Mouse (Mus musculus) kidney, embryonic 15.5 days (tissue): Measurements from ENCODE around the gene Gm14214. TPM values are rescaled to one million over a fixed set of nuclear protein-coding genes. Genes with fewer than 3 reads are reported as not detected.
A peak's percentile ranks its signal among the peaks of the same experiment; 100 is the strongest.

ENCODE experiments used
- ATAC-seq: fragments of 200-750 bp; cut with Nextera tagmentation; replicated peaks from 2 replicates; pipeline ENCODE4 v1.8.0; 2017; ENCODE audit warnings: moderate TSS enrichment; ENCODE audit not compliant: low FRiP score
- H3K27ac ChIP-seq: fragments of 300-500 bp; sonication (generic); 2 replicates; pipeline ENCODE4 v1.5.1; 2015; ENCODE audit warnings: mild to moderate bottlenecking, inconsistent platforms
- H3K27me3 ChIP-seq: fragments of 300-500 bp; sonication (generic); 2 replicates; pipeline ENCODE4 v1.6.1; 2015; ENCODE audit warnings: inconsistent platforms
- H3K36me3 ChIP-seq: fragments of 300-500 bp; sonication (generic); 2 replicates; pipeline ENCODE4 v1.6.1; 2015; ENCODE audit warnings: inconsistent platforms
- H3K4me1 ChIP-seq: fragments of 300-500 bp; sonication (generic); 2 replicates; pipeline ENCODE4 v1.6.1; 2015; ENCODE audit warnings: inconsistent platforms
- H3K4me2 ChIP-seq: fragments of 300-500 bp; sonication (generic); 2 replicates; pipeline ENCODE4 v1.6.1; 2015; ENCODE audit warnings: moderate library complexity, mild to moderate bottlenecking, inconsistent platforms
- H3K4me3 ChIP-seq: fragments of 300-500 bp; sonication (generic); replicated peaks from 2 replicates; pipeline ENCODE4 v1.5.1; 2015; ENCODE audit warnings: mild to moderate bottlenecking, inconsistent platforms
- H3K9ac ChIP-seq: fragments of 300-500 bp; sonication (generic); 2 replicates; pipeline ENCODE4 v1.6.1; 2015; ENCODE audit warnings: mild to moderate bottlenecking, inconsistent platforms
- H3K9me3 ChIP-seq: fragments of 300-500 bp; sonication (generic); replicated peaks from 2 replicates; pipeline ENCODE4 v1.6.1; 2016; ENCODE audit warnings: inconsistent platforms
- WGBS: fragments of 180-500 bp; shearing (Covaris S2); methylation state at CpG from one replicate; pipeline ENCODE4 v1.1.7; 2015; ENCODE audit warnings: mixed read lengths; 5-methylcytosine and 5-hydroxymethylcytosine counted together
- polyA plus RNA-seq: library from polyadenylated mRNA; unstranded; fragments of >200 nt; fragmentation: Nextera tagmentation; extraction: Ambion mirVana; gene quantifications from 2 replicates; pipeline ENCODE4 v1.2.1, GENCODE M21; 2015

The Gm14214 gene
- polyA plus RNA-seq, 1 experiment from 2014 or later: not detected

- Histone ChIP-seq H3K27me3 (no peaks in the 10 kb centered on the region), H3K4me3 (no peak overlapping the region), H3K9ac (no peak overlapping the region), H3K36me3 (no peaks in the 10 kb centered on the region), H3K9me3 (no peaks in the 10 kb centered on the region), H3K27ac (no peak overlapping the region), H3K4me2 (no peak overlapping the region), H3K4me1 (0 out of 2 replicates have a peak, but pooled peaks cover 5% of the 10 kb centered on the region)
- 78% methylated on average over 8 of the region's 8 CpGs for WGBS
- ATAC-seq: no peak
Measured at GRCm38 (mm10) chr2:154771604-154772003, 1.8 kb upstream of the Gm14214 start.

- Histone ChIP-seq H3K9ac (no peak overlapping the region), H3K27ac (no peak overlapping the region), H3K9me3 (no peaks in the 10 kb centered on the region), H3K4me1 (peaks cover 16% of the 10 kb centered on the region), H3K36me3 (no peaks in the 10 kb centered on the region), H3K27me3 (no peaks in the 10 kb centered on the region), H3K4me2 (no peak overlapping the region), H3K4me3 (no peak overlapping the region)
- no peak for ATAC-seq
- WGBS: 91% methylated on average over 6 of the region's 6 CpGs
Measured at GRCm38 (mm10) chr2:154767051-154767450, 2.8 kb downstream of the Gm14214 start.

GRCm38 (mm10) chr2:154765554-154766008 is 4.2 kb downstream of the Gm14214 start:
- Histone ChIP-seq H3K4me2 (no peak overlapping the region), H3K9me3 (no peaks in the 10 kb centered on the region), H3K36me3 (no peaks in the 10 kb centered on the region), H3K4me3 (no peak overlapping the region), H3K4me1 (peaks cover 16% of the 10 kb centered on the region), H3K9ac (no peak overlapping the region), H3K27ac (0 out of 2 replicates have a peak overlapping the region, but pooled peaks have one; percentile 5), H3K27me3 (no peaks in the 10 kb centered on the region)
- 57% methylated on average over 8 of the region's 8 CpGs for WGBS
- 0 out of 2 replicates have a peak, but pooled peaks have one; percentile 22 for ATAC-seq

- peak; percentile 52 for ATAC-seq
- Histone ChIP-seq H3K9ac (no peak overlapping the region), H3K4me2 (no peak overlapping the region), H3K4me1 (peaks cover 16% of the 10 kb centered on the region), H3K9me3 (no peaks in the 10 kb centered on the region), H3K27ac (peak overlapping the region; percentile 41; the same call in 1 of the 2 replicates), H3K4me3 (no peak overlapping the region), H3K36me3 (no peaks in the 10 kb centered on the region), H3K27me3 (no peaks in the 10 kb centered on the region)
- WGBS: 82% methylated on average over 9 of the region's 9 CpGs
Measured at GRCm38 (mm10) chr2:154764828-154765497, 4.9 kb downstream of the Gm14214 start.

- H3K9me3 ChIP-seq: no peaks in the 10 kb centered on the region
- H3K4me2 ChIP-seq: no peak overlapping the region
- no peaks in the 10 kb centered on the region for H3K36me3 ChIP-seq
- H3K4me3 ChIP-seq: no peak overlapping the region
- H3K9ac ChIP-seq: no peak overlapping the region
- WGBS: 67% methylated on average over 3 of the region's 3 CpGs
- peaks cover 11% of the 10 kb centered on the region for H3K4me1 ChIP-seq
- ATAC-seq: no peak
- H3K27me3 ChIP-seq: no peaks in the 10 kb centered on the region
- H3K27ac ChIP-seq: 0 out of 2 replicates have a peak overlapping the region, but pooled peaks have one; percentile 41
Measured at GRCm38 (mm10) chr2:154763226-154763625, 6.6 kb downstream of the Gm14214 start.

GRCm38 (mm10) chr2:154758454-154758853 is 11.4 kb downstream of the Gm14214 start:
- Histone ChIP-seq H3K4me1 (peaks cover 5% of the 10 kb centered on the region), H3K36me3 (no peaks in the 10 kb centered on the region), H3K4me3 (no peak overlapping the region), H3K9ac (no peak overlapping the region), H3K4me2 (no peak overlapping the region), H3K9me3 (no peaks in the 10 kb centered on the region), H3K27ac (no peak overlapping the region), H3K27me3 (no peaks in the 10 kb centered on the region)
- WGBS: 89% methylated on average over 1 of the region's 1 CpGs
- ATAC-seq: no peak

GRCm38 (mm10) chr2:154757691-154758090 is 12.1 kb downstream of the Gm14214 start:
- no peak overlapping the region for H3K4me2 ChIP-seq
- H3K36me3 ChIP-seq: no peaks in the 10 kb centered on the region
- 79% methylated on average over 5 of the region's 5 CpGs for WGBS
- H3K9me3 ChIP-seq: no peaks in the 10 kb centered on the region
- no peak overlapping the region for H3K27ac ChIP-seq
- no peak overlapping the region for H3K4me3 ChIP-seq
- ATAC-seq: no peak
- no peaks in the 10 kb centered on the region for H3K4me1 ChIP-seq
- no peak overlapping the region for H3K9ac ChIP-seq
- H3K27me3 ChIP-seq: 0 out of 2 replicates have a peak, but pooled peaks cover 3% of the 10 kb centered on the region

GRCm38 (mm10) chr2:154755791-154756190 is 14.0 kb downstream of the Gm14214 start:
- H3K9me3 ChIP-seq: no peaks in the 10 kb centered on the region
- H3K9ac ChIP-seq: no peak overlapping the region
- H3K4me3 ChIP-seq: no peak overlapping the region
- WGBS: 68% methylated on average over 6 of the region's 6 CpGs
- 0 out of 2 replicates have a peak, but pooled peaks cover 7% of the 10 kb centered on the region for H3K27me3 ChIP-seq
- no peak for ATAC-seq
- no peaks in the 10 kb centered on the region for H3K36me3 ChIP-seq
- H3K27ac ChIP-seq: no peak overlapping the region
- H3K4me2 ChIP-seq: no peak overlapping the region
- 0 out of 2 replicates have a peak, but pooled peaks cover 4% of the 10 kb centered on the region for H3K4me1 ChIP-seq

GRCm38 (mm10) chr2:154754068-154754560 is 15.7 kb downstream of the Gm14214 start:
- H3K27ac ChIP-seq: no peak overlapping the region
- H3K9me3 ChIP-seq: no peaks in the 10 kb centered on the region
- 0 out of 2 replicates have a peak, but pooled peaks cover 7% of the 10 kb centered on the region for H3K27me3 ChIP-seq
- WGBS: 87% methylated on average over 2 of the region's 2 CpGs
- no peak for ATAC-seq
- no peak overlapping the region for H3K4me2 ChIP-seq
- H3K36me3 ChIP-seq: no peaks in the 10 kb centered on the region
- no peak overlapping the region for H3K9ac ChIP-seq
- peaks cover 13% of the 10 kb centered on the region for H3K4me1 ChIP-seq
- no peak overlapping the region for H3K4me3 ChIP-seq

- 58% methylated on average over 8 of the region's 8 CpGs for WGBS
Measured at GRCm38 (mm10) chr2:154751924-154752323, 17.9 kb downstream of the Gm14214 start.

GRCm38 (mm10) chr2:154749046-154750036 is 20.5 kb downstream of the Gm14214 start:
- Histone ChIP-seq H3K4me3 (no peak overlapping the region), H3K27ac (no peak overlapping the region), H3K27me3 (peaks cover 18% of the 10 kb centered on the region; the same call in 1 of the 2 replicates), H3K9me3 (no peaks in the 10 kb centered on the region), H3K4me2 (peak overlapping the region; percentile 18; the same call in 1 of the 2 replicates), H3K36me3 (no peaks in the 10 kb centered on the region), H3K9ac (no peak overlapping the region), H3K4me1 (peaks cover 18% of the 10 kb centered on the region)
- ATAC-seq: peak; percentile 49; the same call in 1 of the 2 replicates
- 46% methylated on average over 23 of the region's 23 CpGs for WGBS

More at GRCm38 (mm10) chr2:154751924-154752323, 17.9 kb downstream of the Gm14214 start:
- H3K4me1 ChIP-seq: peaks cover 18% of the 10 kb centered on the region
- ATAC-seq: no peak
- no peak overlapping the region for H3K27ac ChIP-seq
- H3K4me3 ChIP-seq: no peak overlapping the region
- peaks cover 8% of the 10 kb centered on the region; the same call in 1 of the 2 replicates for H3K27me3 ChIP-seq
- no peak overlapping the region for H3K9ac ChIP-seq
- H3K9me3 ChIP-seq: no peaks in the 10 kb centered on the region
- no peak overlapping the region for H3K4me2 ChIP-seq
- H3K36me3 ChIP-seq: no peaks in the 10 kb centered on the region
